8 mouse cellular contexts compared by ENCODE assay signal in the genomic region with DNA sequence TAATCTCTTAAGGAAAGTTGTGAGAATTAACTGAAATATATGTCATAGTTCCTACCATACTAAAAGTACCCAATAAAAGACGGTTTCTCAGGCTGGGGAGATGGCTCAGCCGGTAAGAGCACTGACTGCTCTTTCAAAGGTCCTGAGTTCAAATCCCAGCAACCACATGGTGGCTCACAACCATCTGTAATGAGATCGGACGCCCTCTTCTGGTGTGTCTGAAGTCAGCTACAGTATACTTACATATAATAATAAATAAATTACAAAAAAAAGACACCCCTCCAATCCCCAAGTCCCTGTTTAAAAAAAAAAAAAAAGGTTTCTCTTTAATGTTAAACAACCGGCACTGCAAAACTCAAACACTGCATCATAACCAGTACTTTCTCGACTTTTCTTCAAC. TPM values are rescaled to one million over a fixed set of nuclear protein-coding genes. Genes with fewer than 3 reads are reported as not detected.
A peak's percentile ranks its signal among the peaks of the same experiment; 100 is the strongest.
DNase-seq lines count a peak whose midpoint lies in the region; ATAC-seq and TF ChIP-seq lines count a peak whose summit lies in the region.
"Not testable (repeated sequence)": the region's sequence is repeated elsewhere in the genome, so short reads cannot be mapped to it uniquely, and the experiment has no call there.

No protein-coding gene starts in this region.

- H3K9me3 ChIP-seq in E14TG2a.4 (ENCODE audit: low read length); embryonic facial prominence, embryonic 14.5 days (ENCODE audit: control insufficient read depth, low read length); hindbrain, embryonic 12.5 days (replicated peaks); kidney, embryonic 16.5 days (ENCODE audit: low read length); liver, embryonic 13.5 days (replicated peaks); midbrain, embryonic 11.5 days (ENCODE audit: control insufficient read depth, low read length); stomach, embryonic 14.5 days (ENCODE audit: control insufficient read depth, low read depth, low read length): not testable (repeated sequence)

- H3K4me3 ChIP-seq in E14TG2a.4 (replicated peaks; ENCODE audit: low read length), result peak overlapping the region; percentile 87
- H3K4me3 ChIP-seq in embryonic facial prominence, embryonic 14.5 days (ENCODE audit: low read depth, low read length), result peak overlapping the region; percentile 70
- H3K4me3 ChIP-seq in hindbrain, embryonic 12.5 days, result peak overlapping the region; percentile 68; the same call in 1 of the 2 replicates
- peak overlapping the region; percentile 68 for H3K4me3 ChIP-seq in kidney, embryonic 16.5 days (ENCODE audit: low read length)
- peak overlapping the region; percentile 74 for H3K4me3 ChIP-seq in liver, embryonic 13.5 days (replicated peaks)
- not testable (repeated sequence) for H3K4me3 ChIP-seq in midbrain, embryonic 11.5 days (ENCODE audit: low read depth, low read length)
- H3K4me3 ChIP-seq in stomach, embryonic 14.5 days (ENCODE audit: low read depth, low read length), result peak overlapping the region; percentile 63

- H3K27me3 ChIP-seq in E14TG2a.4 (ENCODE audit: insufficient read depth, low read length); embryonic facial prominence, embryonic 14.5 days (replicated peaks; ENCODE audit: control insufficient read depth, insufficient read depth, low read length); hindbrain, embryonic 12.5 days; kidney, embryonic 16.5 days (ENCODE audit: insufficient read depth, low read length); liver, embryonic 13.5 days; midbrain, embryonic 11.5 days (ENCODE audit: control insufficient read depth, insufficient read depth, low read length); stomach, embryonic 14.5 days (ENCODE audit: control insufficient read depth, insufficient read depth, low read length): not testable (repeated sequence)

- H3K4me2 ChIP-seq in embryonic facial prominence, embryonic 14.5 days (ENCODE audit: low read depth, low read length), result peak overlapping the region; percentile 78
- peak overlapping the region; percentile 60 for H3K4me2 ChIP-seq in hindbrain, embryonic 12.5 days (replicated peaks)
- H3K4me2 ChIP-seq in kidney, embryonic 16.5 days (replicated peaks; ENCODE audit: low read depth, low read length), result peak overlapping the region; percentile 77
- peak overlapping the region; percentile 82 for H3K4me2 ChIP-seq in liver, embryonic 13.5 days
- H3K4me2 ChIP-seq in midbrain, embryonic 11.5 days, result peak overlapping the region; percentile 26
- peak overlapping the region; percentile 70 for H3K4me2 ChIP-seq in stomach, embryonic 14.5 days (replicated peaks; ENCODE audit: low read depth, low read length)

- H3K9ac ChIP-seq in embryonic facial prominence, embryonic 14.5 days (ENCODE audit: low read depth, low read length); hindbrain, embryonic 12.5 days; kidney, embryonic 16.5 days (replicated peaks; ENCODE audit: low read length); midbrain, embryonic 11.5 days (ENCODE audit: low read length); stomach, embryonic 14.5 days (replicated peaks; ENCODE audit: low read depth, low read length): not testable (repeated sequence)
- H3K9ac ChIP-seq in liver, embryonic 13.5 days, result peak overlapping the region; percentile 79

- DNase-seq in embryonic facial prominence, embryonic 14.5 days (ENCODE audit: low spot score); liver, embryonic 13.5 days; midbrain, embryonic 11.5 days (ENCODE audit: low spot score, missing footprints): not testable (repeated sequence)
- DNase-seq in heart, adult 11 months, result peak; percentile 88

- WGBS in embryonic facial prominence, embryonic 14.5 days, result 43% methylated on average over 6 of the region's 6 CpGs
- 52% methylated on average over 6 of the region's 6 CpGs for WGBS in hindbrain, embryonic 12.5 days
- 43% methylated on average over 6 of the region's 6 CpGs for WGBS in kidney, embryonic 16.5 days
- WGBS in liver, embryonic 13.5 days (ENCODE audit: insufficient replicate concordance), result 42% methylated on average over 6 of the region's 6 CpGs
- WGBS in midbrain, embryonic 11.5 days, result 55% methylated on average over 6 of the region's 6 CpGs
- 48% methylated on average over 6 of the region's 6 CpGs for WGBS in stomach, embryonic 14.5 days

- not testable (repeated sequence) for H3K27ac ChIP-seq in embryonic facial prominence, embryonic 14.5 days (replicated peaks; ENCODE audit: low read depth, low read length); hindbrain, embryonic 12.5 days; kidney, embryonic 16.5 days (ENCODE audit: low read length); midbrain, embryonic 11.5 days (ENCODE audit: low read depth, low read length); stomach, embryonic 14.5 days (ENCODE audit: low read length)
- H3K27ac ChIP-seq in liver, embryonic 13.5 days, result 0 out of 2 replicates have a peak overlapping the region, but pooled peaks have one; percentile 89

- peaks cover 21% of the 10 kb centered on the region for H3K4me1 ChIP-seq in E14TG2a.4 (replicated peaks; ENCODE audit: low read depth, low read length)
- not testable (repeated sequence) for H3K4me1 ChIP-seq in embryonic facial prominence, embryonic 14.5 days (ENCODE audit: control insufficient read depth, insufficient read depth, low read length); hindbrain, embryonic 12.5 days; kidney, embryonic 16.5 days (ENCODE audit: insufficient read depth, low read length); midbrain, embryonic 11.5 days (ENCODE audit: control insufficient read depth, insufficient read depth, low read length); stomach, embryonic 14.5 days (ENCODE audit: control insufficient read depth, insufficient read depth, low read length)
- H3K4me1 ChIP-seq in liver, embryonic 13.5 days (replicated peaks), result peaks cover 43% of the 10 kb centered on the region

- not testable (repeated sequence) for H3K36me3 ChIP-seq in E14TG2a.4 (ENCODE audit: insufficient read depth, low read length); embryonic facial prominence, embryonic 14.5 days (ENCODE audit: control insufficient read depth, insufficient read depth, low read length); hindbrain, embryonic 12.5 days; kidney, embryonic 16.5 days (ENCODE audit: insufficient read depth, low read length); midbrain, embryonic 11.5 days (ENCODE audit: control insufficient read depth, insufficient read depth, low read length); stomach, embryonic 14.5 days (ENCODE audit: control insufficient read depth, insufficient read depth, low read length)
- H3K36me3 ChIP-seq in liver, embryonic 13.5 days, result peaks cover 10% of the 10 kb centered on the region

- not testable (repeated sequence) for TF ChIP-seq CTCF in E14TG2a.4 (conservative IDR thresholded peaks at IDR 0.05; ENCODE audit: low read length)

- not testable (repeated sequence) for ATAC-seq in embryonic facial prominence, embryonic 14.5 days (ENCODE audit: low read depth); hindbrain, embryonic 12.5 days (ENCODE audit: low FRiP score); kidney, embryonic 16.5 days (ENCODE audit: low FRiP score, low TSS enrichment); liver, embryonic 13.5 days (ENCODE audit: low read depth); midbrain, embryonic 11.5 days (ENCODE audit: low FRiP score); stomach, embryonic 14.5 days (ENCODE audit: insufficient number of reproducible peaks, insufficient read depth, low FRiP score, low read depth)

RNA-seq across cellular contexts. Expression of gene Gins1, which starts 3.7 kb away (rescaled TPM):
- 30.0 and 34.7 TPM in 2 replicates for polyA plus RNA-seq in embryonic facial prominence, embryonic 14.5 days (2014; fragmentation: Nextera tagmentation; extraction: Ambion mirVana)
- polyA plus RNA-seq in hindbrain, embryonic 12.5 days (2016; fragmentation: Nextera tagmentation; extraction: Ambion mirVana), result 36.5 and 37.5 TPM in 2 replicates
- 41.6 and 43.3 TPM in 2 replicates for polyA plus RNA-seq in kidney, embryonic 16.5 days (2015; fragmentation: Nextera tagmentation; extraction: Ambion mirVana)
- 47.7 and 51.8 TPM in 2 replicates for polyA plus RNA-seq in liver, embryonic 13.5 days (2015; fragmentation: Nextera tagmentation; extraction: Ambion mirVana)
- 73.8 and 82.1 TPM in 2 replicates for polyA plus RNA-seq in midbrain, embryonic 11.5 days (2014; fragmentation: Nextera tagmentation; extraction: Ambion mirVana)
- 43.5 and 44.8 TPM in 2 replicates for polyA plus RNA-seq in stomach, embryonic 14.5 days (2014; fragmentation: Nextera tagmentation; extraction: Ambion mirVana)

RNA-seq across cellular contexts. Expression of gene Abhd12, which starts 4.3 kb away (rescaled TPM):
- polyA plus RNA-seq in embryonic facial prominence, embryonic 14.5 days (2014; fragmentation: Nextera tagmentation; extraction: Ambion mirVana), result 65.9 and 72.5 TPM in 2 replicates
- polyA plus RNA-seq in hindbrain, embryonic 12.5 days (2016; fragmentation: Nextera tagmentation; extraction: Ambion mirVana), result 70.0 and 74.1 TPM in 2 replicates
- polyA plus RNA-seq in kidney, embryonic 16.5 days (2015; fragmentation: Nextera tagmentation; extraction: Ambion mirVana), result 71.0 and 74.1 TPM in 2 replicates
- polyA plus RNA-seq in liver, embryonic 13.5 days (2015; fragmentation: Nextera tagmentation; extraction: Ambion mirVana), result 21.2 and 21.6 TPM in 2 replicates
- polyA plus RNA-seq in midbrain, embryonic 11.5 days (2014; fragmentation: Nextera tagmentation; extraction: Ambion mirVana), result 54.4 and 55.1 TPM in 2 replicates
- polyA plus RNA-seq in stomach, embryonic 14.5 days (2014; fragmentation: Nextera tagmentation; extraction: Ambion mirVana), result 59.5 and 63.0 TPM in 2 replicates

Comparison
In these comparisons a context has a peak if more than half of its experiments do, and no peak if none do; other contexts are left out.
1. H3K4me2 ChIP-seq: peak in every context shown above with its lines; median percentile 82 in liver, embryonic 13.5 days; 78 in embryonic facial prominence, embryonic 14.5 days; 77 in kidney, embryonic 16.5 days; 70 in stomach, embryonic 14.5 days; 60 in hindbrain, embryonic 12.5 days; 26 in midbrain, embryonic 11.5 days.